Mouse (Mus musculus): ENCODE measurements around the gene Tmem210.

Tmem210 gene

DNA sequence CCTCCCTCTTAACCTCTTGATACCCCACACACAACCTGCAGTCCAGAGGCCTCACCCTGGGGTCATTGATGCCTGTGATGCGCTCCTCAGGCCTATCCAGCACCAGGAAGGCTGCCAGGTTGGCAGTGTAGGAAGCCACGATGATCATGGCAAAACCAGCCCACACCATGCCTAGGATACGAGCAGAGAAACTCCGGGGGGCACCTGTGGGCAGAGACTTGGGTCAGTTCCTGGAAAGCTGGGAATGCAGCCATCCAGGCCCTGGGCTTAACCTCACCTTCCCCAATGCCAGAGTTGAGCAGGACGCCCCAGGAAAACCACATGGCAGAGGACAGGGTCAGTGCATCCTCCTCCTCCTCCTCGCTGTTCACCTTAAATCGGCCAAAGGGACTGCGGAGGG lies 9.1 kb downstream of the Tmem210 start:
- DNase-seq (ENCODE audit: low spot score), result no peak

DNA sequence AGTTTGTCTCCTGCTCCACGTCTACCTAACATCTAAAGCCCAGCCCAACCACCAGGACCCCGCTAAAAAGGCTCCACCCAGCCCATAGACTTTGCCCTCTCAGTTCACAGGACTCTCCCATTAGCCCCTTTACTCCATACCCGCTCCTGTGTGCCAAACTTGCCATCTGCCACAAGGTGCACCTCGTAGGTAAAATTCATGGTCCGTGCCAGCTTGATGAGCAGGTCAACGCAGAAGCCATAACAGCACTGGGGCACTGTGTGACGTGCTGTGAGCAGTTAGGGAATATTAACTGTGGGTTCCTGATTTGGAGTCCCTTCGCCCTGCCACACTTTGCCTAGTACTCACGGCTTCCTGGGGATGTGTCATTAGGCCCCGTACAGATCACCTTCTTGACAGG lies 10.1 kb downstream of the Tmem210 start:
- DNase-seq (ENCODE audit: low spot score), result no peak

DNA sequence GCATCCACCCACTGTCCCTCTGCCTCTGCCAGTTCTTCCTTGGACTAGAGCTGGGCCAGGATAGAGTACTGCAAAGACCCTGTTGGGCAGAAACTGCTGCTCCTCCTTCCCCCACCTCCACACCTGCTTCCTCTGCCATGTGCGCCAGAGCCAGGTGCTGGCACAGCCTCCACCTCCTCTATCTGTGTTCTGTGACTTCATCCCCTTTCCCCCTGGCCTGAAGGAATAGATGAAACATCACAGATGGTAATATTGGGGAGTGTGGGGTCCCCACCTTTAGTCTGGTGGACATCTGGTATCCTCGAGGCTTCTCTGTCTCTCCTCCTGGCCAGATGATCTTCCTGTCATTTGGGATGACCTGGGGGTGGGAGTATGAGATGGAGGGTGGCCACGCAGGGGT lies 15.5 kb downstream of the Tmem210 start:
- no peak for DNase-seq (ENCODE audit: low spot score)

DNA sequence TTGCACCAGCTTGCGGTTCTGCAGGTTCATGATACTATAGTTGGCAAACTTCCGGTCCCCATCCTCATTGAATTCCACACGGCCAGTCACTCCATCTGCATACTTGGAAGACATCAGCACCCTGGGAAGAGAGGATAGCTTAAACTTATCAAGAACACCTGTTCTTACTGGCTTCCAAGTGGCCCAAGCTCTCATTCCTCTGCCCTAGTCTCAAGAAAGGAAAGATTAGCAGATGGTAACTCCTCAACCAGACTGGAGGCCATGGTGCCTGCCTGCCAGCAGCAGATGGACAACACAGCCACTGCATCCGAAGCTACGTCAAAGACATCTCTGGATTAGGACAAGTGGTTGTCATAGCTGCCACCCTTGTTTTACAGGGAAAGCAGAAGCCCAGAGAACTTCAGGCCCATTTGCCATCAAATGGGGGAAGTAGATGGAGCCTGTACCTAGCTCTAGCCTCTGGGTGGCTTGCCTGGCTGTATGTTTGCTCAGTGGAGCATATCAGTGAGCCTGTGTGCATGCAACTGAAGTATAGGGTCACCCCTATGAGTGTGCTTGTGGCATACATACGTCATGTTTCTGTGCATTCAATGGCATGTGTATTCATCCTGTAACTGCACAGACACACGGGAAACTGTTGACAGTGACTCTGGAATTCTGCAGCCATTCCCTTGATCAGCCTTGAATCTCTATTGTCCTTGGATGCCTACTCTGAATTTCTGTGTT lies 16.1 kb downstream of the Tmem210 start:
- DNase-seq (ENCODE audit: low spot score), result no peak

DNA sequence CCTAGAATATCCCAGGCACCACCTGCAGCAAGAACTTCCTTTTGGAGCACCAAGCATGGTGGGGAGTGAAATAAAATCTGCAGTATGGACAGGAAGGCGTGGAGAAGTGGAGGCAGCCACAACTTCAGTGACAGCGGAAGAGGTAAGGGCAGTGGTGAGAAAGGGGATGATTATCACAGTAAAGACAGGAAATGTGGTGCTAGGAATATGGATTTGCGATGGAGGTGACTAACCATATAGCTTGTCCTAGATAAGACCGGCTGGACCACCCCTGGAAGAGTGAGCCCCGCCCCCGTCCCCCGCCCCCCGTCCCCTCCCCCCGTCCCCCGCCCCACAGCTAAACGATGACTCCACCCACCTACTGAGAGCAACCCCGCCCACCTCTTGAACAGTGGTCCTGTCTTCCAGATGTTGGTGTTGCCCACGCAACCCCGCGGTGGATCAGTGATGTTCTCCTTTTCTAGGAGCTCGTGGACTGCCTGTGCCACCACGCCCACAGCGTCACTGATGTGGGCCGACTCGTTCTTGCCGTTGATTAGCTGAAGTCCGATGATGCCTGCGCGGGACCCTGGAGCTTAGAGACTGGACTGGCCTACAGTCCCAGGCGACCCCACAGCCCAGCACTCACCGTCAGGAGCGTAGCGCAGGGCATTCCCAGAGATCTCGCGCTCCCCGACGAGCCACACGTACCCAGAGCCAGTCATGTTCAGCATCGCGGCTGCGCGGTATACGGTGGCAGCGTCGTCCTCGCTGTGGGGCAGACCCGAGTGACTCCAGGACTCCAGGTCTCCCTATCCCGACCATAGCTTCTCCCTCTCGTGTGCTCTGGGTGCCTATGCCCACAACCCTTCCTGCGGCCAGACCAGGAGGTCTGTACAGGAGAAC lies 17.0 kb downstream of the Tmem210 start:
- peak; percentile 32 for DNase-seq (ENCODE audit: low spot score)

DNA sequence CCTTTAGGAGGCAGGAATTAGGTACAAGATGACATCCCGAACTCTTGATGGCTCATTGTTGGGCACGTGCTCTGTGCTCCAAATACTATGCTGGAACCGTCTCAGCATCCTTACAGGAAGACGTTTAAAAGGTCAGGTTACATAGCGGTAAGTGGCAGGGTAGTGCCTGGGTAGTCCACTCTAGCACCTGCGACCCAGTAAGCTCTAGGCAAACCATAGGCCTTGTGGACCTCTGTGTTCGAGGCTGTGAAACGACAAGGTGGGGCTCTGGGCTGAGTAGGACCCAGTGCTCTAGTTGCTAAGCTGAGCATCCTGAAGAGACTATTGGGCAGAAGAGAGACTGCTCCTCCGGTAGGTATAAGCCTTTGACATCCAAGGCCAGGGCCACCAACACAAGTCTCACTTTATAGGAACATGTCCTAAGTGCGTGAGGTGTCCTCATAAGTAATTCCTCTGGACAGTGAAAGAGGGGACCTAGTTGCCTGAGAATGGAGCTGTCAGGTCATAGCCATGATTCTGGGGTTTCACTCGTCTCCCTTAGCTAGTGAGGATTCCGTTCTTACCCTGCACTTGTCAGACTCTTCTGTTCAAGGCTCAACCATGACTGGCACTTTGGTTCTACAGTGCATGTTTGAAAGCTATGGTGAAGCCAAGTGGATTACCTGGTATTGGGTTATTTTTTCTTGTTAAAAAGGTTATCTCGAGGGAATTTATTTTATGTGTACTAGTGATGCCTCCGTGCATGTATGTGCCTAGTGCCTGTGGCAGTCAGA lies 17.8 kb downstream of the Tmem210 start:
- no peak for DNase-seq (ENCODE audit: low spot score)

DNA sequence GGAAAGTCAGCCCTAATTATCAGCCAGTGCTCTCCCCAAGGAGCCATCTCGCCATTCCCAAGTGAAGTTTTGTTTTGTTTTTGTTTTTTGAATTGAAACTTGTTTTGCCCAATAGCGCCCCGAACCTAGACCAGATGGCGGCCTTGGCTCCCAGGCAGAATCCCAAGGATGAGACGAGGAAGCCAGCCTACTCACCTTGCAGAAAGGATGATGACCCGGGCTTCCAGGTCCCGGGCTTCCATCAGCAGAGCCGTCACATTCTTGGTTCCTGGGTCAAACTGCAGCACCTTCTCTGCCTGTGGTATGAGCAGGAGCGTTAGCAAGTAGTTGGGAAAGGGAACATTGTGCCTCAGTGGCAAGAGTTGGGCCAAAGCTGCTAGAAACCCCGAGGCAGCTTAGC lies 22.2 kb downstream of the Tmem210 start:
- DNase-seq (ENCODE audit: low spot score), result no peak

DNA sequence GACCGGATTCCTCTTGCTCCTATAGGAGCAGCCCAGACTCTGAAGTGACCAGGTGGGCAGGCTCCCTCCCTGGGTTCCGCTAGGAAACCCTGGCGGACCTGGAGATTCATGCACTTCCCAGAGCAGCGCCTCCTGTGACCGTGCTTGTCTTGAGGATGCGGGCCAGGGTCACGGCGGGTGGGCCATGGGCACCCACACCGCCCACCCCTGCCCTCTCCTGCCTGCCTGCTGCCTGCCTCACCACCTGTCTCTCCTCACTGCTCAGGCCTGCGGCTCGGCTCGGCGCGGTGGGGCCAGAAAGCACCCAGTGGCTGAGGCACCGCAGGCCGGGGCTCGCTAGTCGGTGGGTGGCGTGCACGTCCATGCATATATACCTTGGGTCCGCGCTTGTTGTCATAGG lies 23.0 kb downstream of the Tmem210 start:
- DNase-seq (ENCODE audit: low spot score), result no peak

DNA sequence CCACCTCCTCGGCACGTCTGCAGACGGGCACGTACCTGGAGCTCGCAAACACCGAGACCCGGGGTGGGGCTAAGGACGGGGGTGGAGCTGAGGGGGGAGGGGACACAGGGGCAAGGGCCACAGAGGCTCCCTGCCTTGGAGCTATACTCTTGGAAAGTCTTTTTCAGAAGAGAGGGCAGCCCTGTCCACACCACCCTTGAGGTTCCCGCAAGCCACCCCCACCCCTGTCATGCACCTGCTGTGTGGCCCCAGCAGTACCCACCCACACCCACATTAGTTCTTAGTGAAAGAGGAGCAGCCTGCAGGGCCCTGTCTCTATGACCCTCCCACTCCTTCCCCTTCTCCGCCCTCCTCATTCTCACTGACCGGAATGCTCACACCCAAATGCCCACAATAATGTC lies 23.5 kb downstream of the Tmem210 start:
- DNase-seq (ENCODE audit: low spot score), result peak; percentile 14

DNA sequence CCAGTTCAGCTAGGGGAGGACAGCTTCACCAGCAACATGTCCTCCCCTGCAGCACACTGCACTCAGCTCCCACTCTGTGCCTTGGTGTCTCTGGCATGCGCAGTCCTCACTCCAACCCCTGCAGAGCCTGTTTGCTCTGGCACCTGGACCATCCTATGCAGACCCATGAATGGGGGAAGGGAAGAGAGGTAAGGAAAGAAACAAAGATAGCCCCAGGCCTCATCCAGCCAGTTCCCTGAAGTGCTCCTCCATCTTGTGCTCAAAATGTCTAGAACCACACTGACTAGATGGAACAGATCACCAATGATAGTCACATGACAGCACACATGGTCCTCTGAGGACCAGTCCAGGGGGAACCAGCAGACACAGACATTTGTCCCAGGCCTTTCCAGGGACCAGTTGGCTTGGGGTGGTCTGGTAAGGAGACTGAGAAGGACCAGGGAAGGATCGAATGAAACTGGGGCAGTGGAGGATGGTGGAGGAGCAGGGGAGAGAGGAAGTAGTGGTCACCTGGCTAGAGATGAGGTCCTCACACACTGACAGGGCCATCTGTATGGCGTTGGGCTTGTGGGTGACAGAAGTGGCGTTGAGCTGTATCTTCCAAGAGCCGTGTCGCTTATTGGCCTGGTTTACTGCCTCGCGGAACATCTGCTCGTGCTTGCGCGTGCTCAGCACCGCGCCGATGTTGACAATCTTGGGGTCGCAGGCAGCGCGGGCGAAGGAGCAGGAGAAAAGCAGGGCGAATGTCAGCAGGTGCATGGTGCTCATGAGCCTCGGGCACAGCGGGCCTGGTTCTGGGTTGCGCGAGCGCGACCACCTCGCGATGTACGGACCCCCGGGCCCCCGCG lies 30.4 kb downstream of the Tmem210 start:
- no peak for DNase-seq (ENCODE audit: low spot score)

DNA sequence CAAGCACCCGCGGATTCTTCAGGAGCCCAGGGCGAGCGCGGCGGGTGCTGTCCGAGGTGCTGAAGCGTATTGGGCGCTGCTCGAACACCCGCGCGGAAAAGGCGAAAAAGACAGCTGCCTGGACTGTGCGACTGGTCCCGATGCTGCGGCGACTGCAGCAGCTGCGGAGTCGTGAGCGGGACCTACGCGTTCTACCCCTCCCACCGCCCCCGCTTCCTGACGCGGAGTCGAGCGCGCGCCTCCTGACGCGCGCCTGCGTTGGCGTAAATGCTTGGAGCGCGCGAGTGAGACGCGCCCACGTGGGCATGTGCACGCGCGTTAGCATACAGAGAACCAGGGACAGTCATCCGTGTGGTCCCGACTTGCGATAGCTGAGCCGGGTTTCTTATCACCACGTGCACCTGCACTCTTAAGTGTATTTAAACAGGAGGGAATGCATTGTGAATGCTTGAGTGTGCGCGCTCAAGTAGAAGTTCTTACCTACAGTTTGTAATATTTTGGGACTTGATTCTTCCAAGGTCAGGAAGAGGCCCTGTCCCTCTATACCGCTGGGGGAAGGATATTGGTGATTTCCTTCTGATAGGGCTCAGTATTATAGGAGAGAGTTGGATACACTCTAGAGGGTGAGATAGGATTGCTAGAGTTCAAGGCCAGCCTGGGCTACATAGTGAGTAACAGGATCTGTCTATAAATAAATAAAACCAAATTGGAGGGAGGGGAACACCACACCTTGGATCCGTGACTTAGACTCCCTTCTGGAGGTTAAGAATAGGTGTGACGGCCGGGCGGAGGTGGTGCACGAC lies 31.2 kb downstream of the Tmem210 start, which contains the start of gene Grin1:
TSS of gene Grin1 (minus strand) at position 217 of the 803 bp plus-strand sequence.
- DNase-seq (ENCODE audit: low spot score), result peak; percentile 55

DNA sequence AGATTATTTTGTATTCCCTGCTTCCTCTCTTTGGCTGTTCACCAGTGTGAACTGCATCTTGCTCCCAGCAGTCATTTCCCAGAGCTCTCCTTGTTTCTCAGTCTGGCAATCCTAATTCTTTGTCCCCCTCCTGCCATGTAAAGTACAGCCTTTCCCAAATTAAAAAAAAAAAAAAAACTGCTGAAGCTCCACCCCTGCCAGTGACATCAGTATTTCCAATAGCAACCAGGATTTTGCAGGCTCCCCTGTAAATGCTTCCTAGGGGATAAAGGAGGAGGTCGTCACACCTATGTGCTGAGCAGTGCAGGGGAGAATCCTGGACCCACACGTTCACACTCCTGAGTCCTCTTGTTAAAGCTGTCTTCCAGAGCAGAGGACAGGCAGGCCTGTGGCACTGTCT lies 32.1 kb downstream of the Tmem210 start:
- no peak for DNase-seq (ENCODE audit: low spot score)

DNA sequence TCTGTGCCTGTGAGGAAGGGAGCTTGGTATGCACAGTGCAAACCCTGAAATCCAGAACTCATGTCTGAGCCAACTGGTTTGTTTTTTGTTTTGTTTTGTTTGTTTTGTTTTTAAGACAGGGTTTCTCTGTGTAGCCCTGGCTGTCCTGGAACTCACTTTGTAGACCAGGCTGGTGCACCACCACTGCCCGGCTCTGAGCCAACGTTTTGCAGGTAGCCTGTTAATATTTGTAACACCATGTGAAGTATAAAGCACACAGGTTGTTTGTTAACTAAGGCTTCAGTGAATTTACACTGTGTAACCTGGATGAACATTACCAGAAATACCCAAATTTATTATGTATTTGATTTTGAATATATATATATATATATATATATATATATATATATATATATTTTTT lies 38.1 kb downstream of the Tmem210 start:
- no peak for DNase-seq (ENCODE audit: low spot score)

DNA sequence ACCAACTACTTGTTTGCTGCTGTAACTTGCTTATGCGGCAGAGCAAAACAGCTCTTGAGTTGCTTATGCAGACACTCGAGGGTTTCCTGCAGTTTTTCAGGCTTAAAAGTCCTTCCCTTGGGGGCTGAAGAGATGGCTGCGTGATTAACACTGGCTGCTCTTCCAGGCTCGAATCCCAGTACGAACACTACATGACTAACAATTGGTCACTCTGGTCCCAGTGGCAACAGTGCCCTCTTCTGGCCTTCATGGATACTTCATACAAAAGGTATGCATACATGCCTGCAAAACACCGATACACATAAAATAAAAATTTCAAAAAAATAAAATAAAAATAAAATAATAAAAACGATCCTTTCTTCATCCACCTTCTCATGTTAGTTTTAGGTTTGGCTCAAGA lies 40.5 kb downstream of the Tmem210 start:
- no peak for DNase-seq (ENCODE audit: low spot score)

DNA sequence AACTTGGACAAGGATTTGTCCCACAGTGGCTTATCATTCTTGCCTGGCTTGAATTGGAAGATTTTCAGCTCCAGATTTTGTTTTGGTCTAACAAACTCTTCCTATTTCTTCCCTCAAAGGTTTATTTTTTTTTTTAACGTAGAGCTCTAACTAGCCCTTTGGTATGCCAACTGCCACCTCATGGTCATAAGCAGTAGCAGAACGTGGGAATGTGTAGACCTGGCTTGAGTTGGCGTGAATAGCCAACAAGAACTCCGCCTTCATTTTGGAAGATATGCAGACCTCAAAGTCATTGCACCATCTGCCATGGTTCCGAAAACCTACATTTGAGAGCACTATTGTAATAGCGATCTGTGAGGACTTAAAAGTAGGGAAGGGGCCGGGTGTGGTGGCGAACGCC lies 43.5 kb downstream of the Tmem210 start:
- no peak for DNase-seq (ENCODE audit: low spot score)

DNA sequence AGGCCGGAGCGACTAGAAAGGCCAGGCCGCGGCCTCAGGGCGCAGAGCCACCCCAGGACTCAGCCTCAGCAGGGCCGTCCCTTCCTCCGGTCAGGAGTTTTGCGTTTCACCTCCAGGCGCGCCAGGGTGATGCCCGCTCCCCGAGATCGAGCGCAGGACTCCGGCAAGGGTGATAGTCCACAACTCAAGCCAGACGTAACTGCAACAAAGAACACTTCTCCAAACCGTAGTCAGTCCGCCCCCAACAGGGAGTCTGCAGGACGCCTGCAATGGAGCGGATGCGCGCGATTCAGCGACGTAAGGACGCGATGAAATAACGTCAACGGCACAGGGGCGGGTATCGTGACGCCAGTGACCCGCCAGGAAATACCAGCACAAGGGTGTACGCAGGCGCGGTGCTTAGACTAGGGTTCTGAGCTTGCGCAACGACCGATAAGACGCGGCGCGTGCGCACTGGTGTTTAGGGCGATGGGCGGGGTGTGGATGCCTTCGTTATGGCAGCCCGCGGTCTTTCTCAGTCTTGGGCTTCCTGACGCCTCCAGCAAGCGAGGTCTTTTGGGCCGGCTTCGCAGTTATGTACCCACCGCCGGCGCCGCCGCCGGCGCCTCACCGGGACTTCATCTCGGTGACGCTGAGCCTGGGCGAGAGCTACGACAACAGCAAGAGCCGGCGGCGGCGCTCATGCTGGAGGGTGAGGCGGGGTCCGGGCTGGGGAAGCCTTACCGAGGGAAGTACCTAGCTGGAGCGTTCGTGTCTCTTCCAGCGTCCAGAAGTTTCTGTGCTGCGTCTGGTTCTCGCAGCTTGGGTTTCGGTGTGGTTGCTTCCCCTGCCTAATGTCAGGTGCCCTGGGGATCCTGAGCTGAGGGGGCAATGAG lies 44.6 kb downstream of the Tmem210 start, which contains the start of gene Man1b1:
TSS of gene Man1b1 (plus strand) at position 53 of the 875 bp plus-strand sequence.
- peak; percentile 98 for DNase-seq (ENCODE audit: low spot score)

DNA sequence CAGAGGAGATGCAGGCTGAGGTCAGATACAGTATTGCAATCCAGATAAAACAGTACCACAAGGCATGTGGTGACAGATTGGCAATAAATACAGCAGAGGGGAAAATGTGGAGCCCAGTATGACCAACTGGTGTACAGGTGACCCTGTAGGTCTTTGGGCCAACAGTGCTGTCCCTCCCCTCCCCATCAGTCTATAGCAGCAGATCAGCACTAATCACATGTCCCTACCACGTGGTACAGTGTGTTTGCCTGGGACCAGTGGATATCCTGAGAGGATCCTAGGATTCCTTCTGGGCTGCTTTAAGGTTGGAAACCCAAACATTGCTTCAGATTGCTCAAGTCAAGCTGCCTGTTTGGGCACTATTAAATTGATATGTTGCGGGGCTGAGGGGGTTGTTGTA lies 45.6 kb downstream of the Tmem210 start:
- no peak for DNase-seq (ENCODE audit: low spot score)

DNA sequence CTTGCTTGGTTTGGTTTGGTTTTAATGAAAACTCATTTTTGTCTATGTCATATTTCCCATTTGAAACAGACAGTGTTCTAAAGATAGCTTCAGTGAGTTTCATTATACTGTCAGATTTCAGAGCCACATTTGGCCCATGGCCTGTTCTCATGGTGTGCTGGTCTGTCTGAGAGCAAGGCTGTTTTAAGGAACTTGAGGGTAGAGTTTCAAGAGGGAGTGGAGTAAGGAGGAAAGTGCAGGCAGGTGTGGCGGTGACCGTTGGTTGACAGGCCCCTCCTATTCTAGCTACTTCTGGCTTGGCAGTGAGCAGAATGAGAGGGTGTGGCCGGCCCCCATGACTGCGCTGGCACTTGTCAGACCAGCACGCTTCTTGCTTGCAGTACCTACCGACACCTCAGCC lies 50.4 kb downstream of the Tmem210 start:
- DNase-seq (ENCODE audit: low spot score), result no peak
